Mouse (Mus musculus) T-helper 2 cell (primary cell): ENCODE data around the gene Syt5.
"Not testable (repeated sequence)": the region's sequence is repeated elsewhere in the genome, so short reads cannot be mapped to it uniquely, and the experiment has no call there.

Source experiments
- in situ Hi-C: fragments of 300-600 bp; cut with MboI, MseI; formaldehyde crosslinking; loops from one replicate; pipeline ENCODE4 v1.15.1; 2025; ENCODE audit warnings: high pct_unique_total_duplicates

Gene Syt5

DNA sequence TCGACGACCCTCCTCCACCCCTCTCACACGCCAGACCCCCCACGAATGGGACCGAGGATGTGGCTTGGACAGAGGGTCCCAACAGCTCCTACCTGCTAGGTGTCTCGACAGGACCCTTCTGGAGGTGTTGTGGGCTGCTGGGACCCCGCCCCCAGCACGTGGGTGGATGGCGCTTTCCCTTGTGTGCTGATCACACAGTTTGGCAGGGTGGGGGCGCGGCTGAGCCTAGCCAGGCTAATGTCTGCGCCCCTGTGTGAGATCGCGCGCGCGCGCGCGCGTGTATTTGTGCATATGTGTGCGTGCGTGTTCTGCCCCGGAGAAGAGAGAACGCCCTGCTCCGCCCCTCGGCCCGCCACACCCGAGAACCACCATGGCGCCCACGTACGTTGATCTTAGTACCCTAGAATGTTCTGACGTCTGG, at the start of gene Syt5:
Syt5 (minus strand) TSS at position 321 of the 421 bp plus-strand sequence.
- in situ Hi-C loops: no loop called here

DNA sequence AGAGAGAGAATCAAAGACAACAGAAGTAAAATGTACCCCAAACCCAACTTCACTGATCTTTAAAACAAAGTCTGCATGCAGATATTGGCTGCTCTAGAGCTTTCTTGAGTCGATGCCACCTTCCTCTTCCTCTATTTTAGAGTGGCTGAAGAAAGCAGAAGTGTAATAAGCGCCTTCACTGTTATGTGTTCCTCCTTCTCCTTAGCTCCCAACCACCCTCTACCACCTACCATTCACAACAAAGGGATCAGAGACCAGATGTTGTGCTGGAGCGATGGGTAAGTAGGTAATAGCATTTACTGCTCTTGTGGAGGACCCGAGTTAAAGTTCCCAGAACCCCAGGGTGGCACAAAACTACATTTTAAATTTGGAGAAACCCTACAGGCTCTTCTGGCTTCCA, 49.7 kb upstream of the Syt5 start:
- in situ Hi-C loops: not testable (repeated sequence)

DNA sequence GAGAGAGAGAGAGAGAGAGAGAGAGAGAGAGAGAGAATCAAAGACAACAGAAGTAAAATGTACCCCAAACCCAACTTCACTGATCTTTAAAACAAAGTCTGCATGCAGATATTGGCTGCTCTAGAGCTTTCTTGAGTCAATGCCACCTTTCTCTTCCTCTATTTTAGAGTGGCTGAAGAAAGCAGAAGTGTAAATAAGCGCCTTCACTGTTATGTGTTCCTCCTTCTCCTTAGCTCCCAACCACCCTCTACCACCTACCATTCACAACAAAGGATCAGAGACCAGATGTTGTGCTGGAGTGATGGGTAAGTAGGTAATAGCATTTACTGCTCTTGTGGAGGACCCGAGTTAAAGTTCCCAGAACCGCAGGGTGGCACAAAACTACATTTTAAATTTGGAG, 34.1 kb upstream of the Syt5 start:
- in situ Hi-C loops: not testable (repeated sequence)

DNA sequence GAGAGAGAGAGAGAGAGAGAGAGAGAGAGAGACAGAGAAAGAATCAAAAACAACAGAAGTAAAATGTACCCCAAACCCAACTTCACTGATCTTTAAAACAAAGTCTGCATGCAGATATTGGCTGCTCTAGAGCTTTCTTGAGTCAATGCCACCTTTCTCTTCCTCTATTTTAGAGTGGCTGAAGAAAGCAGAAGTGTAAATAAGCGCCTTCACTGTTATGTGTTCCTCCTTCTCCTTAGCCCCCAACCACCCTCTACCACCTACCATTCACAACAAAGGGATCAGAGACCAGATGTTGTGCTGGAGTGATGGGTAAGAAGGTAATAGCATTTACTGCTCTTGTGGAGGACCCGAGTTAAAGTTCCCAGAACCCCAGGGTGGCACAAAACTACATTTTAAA, 25.0 kb upstream of the Syt5 start:
- in situ Hi-C loops: not testable (repeated sequence)

DNA sequence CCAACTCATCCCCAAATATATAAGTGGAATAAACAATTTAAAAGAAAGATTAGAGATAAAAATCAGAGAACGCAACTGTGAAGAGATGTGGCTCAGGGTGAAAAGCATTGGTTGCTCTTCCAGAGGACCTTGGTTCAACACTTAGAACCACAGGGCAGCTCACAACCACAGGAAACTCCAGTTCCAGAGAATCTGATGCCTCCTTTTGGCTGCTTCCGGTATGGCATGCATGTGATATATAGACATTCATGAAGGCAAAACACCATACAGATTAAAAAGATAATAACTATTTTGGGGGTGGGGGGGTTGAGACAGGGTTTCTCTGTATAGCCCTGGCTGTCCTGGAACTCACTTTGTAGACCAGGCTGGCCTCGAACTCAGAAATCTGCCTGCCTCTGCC, 15.3 kb upstream of the Syt5 start:
- in situ Hi-C loops: no loop called here

DNA sequence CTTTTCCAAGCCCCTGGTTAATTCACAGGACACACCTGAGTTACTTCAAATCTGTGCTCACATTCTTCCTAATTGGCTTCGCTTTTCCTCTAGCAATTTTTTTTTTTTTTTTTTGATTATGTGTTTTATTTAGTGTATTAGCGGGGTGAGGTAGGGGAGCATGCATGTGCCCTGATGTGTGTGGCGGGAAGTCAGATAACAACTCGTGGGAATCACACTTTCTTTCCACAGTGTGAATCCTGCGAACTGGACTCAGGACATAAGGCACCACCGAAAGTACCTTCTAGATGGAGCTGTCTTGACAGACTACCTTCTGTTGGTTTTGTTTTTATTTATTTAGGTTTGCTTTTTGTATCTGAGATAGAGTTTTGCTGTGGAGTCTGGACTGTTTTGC, 9.8 kb upstream of the Syt5 start:
- in situ Hi-C loops: no loop called here

DNA sequence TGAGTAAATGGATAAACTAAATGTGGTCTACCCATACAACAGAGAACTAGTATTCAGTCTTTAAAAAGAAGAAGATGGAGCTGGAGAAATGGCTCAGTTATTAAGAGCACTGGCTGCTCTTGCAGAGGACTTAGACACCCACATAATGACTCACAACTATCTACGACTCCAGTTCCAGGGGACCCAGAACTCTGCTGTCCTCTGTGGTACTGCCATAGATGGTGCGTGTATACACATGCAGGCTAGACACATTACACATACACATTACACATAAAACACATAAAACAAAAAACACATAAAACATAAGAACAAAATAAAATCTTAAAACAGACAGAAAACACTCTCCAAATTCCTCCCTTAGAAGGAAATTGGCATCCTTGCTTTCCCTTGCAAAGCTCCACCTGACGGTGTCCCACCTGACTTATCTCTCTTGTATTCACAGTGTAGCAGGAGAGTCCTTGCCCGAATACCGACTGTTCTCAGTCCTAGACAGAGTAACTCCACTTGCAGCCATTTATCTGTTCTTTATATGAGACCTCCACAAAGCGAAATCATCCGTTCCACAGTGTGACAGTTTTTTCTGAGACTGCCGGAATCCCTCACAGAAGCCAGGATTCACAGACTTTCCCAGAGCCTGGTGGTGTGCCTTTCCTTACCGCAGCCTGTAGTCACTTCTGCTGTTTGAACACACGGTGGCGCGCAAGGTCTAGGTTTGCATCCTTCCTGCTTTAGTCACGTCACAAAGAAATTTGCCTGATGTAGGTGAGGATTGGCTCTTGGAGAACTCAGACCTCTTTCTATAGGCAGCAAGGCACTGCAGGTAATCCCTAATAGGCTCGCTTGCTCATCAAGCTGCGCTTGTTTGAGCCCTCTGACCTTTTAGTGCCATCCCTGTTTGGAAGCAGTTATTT, 9.2 kb upstream of the Syt5 start:
- in situ Hi-C loops: no loop called here

DNA sequence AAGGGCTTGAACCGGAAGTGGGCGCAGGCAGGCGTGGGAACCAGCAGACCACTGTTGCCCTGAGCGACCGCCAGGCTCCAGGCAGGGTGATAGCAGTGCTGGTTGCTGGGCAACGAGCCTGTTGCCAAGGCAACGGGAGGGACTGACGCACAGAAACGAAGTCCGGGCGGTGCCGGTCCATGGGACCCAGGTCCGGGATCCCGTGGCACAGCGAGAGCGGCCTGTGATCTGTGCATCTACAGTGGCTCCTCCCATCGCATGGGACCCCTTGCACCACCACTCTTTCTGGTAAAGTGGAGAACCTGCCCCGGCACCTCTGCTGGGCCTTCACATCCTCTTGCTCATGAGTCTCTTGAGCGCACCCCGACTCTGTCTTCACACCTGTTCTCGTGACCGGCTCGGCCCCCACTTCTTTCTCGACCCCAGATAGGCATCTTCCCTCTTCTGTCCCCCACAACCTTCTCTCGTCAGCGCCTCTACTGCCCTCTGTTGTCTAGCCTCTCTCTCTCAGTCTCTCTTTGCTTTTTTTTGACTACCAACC, 680 bp downstream of the Syt5 start:
- in situ Hi-C loops: no loop called here

DNA sequence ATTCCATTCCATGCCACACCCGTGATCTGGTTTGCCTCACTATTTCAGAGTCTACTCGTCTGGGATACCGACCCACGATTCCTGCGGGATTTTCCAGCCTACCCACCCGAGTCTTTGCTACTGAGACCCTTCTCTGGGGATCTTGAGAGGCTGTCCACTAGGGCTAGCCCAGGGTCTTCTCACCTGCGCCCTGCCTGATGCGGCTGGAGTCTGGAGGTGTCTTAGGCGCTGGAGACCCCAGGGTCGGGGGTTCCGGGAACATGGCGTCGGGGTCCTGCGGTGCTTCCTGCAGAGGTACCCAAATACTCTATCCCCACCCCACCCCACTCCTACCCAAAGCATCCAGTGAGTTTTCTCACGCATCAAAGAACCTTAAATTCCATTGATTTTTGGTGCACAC, 1.3 kb downstream of the Syt5 start:
- in situ Hi-C loops: no loop called here

DNA sequence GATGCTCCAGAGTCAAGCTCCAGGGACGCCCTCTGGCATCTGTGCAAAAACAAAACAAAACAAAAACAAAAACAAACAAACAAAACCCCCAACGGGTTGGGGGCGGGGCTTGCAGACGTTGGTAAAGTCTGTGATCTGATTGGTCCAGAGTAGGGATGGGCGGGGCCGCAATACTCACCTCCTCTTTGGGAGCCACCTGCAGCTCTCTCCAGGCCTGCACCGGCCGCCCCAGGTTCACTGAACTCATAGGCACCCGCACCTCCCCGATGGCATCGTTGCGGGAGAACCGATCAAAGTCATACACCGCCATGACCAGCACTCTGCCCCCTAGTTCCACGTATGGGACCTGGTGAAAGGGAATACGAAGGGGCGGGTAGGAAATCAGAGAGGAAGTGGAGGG, 5.3 kb downstream of the Syt5 start:
- in situ Hi-C loops: no loop called here

DNA sequence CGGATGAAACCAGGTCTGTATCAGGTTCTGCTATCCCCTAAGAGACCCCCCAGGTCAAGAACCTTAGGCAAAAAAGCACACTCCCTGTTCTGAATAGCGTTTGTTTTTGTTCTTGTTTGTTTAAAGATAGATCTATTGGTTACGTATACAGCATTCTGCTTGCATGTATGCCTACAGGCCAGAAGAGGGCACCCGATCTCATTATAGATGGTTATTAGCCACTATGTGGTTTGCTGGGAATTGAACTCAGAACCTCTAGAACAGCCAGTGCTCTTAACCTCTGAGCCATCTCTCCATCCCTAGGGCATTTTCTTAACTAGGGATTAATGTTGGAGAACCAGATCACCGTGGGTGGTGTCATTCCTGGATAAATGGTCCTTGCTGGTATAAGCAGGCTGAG, 6.0 kb downstream of the Syt5 start:
- in situ Hi-C loops: no loop called here

DNA sequence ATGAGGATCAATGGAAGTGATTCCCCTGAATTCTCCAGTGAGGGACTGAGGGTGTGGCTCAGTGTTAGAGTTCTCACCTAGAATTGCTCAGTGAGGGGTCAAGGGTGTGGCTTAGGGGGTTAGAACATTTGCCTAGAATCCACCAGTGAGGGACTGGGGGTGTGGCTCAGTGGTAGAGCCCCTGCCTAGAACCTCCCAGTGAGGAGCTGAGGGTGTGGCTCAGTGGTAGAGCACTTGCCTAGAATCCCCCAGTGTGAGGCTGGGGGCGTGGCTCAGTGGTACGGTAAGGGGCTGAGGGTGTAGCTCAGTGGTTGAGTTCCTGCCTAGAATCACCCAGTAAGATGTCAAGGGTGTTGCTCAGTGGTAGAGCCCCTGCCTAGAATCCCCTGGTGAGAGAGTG, 8.3 kb downstream of the Syt5 start:
- in situ Hi-C loops: no loop called here

DNA sequence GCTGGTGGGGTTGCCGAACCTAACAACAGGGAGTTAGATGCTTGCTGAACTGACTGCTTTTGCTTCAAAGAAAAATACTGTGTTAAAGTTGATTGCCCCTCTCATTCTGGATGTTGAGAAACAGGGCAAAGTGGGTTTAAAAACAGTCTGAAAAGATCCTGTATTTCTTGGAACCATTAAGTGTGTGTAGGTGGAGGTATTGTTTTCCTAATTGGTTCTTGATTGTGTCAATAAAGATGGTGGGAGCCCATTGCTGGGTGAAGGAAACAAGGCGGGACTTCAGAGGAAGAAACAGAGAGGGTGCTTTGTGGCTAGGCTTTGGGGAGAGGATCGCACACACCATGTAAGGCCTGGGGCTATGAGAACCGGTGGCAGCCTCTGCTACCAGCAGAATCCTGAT, 10.2 kb downstream of the Syt5 start:
- in situ Hi-C loops: no loop called here

DNA sequence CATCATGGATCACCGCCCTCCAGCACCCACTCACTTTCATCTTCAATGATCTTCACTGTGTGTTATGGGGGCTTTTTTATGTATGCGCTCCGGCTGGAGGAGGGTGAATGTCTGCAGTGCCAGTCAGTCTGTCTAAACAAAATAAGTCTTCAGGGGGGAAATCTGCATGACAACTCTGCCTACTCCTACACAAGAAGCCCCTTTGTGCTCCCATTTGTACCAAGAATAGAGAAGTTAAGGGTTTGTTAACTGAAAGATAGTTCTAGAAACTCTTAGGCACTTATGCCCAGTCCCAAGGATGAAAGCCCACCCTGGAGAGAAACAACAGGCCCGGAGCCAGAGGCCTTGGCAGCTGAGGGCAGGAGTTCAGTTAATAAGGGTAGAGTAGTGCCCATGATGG, 11.0 kb downstream of the Syt5 start:
- in situ Hi-C loops: no loop called here

DNA sequence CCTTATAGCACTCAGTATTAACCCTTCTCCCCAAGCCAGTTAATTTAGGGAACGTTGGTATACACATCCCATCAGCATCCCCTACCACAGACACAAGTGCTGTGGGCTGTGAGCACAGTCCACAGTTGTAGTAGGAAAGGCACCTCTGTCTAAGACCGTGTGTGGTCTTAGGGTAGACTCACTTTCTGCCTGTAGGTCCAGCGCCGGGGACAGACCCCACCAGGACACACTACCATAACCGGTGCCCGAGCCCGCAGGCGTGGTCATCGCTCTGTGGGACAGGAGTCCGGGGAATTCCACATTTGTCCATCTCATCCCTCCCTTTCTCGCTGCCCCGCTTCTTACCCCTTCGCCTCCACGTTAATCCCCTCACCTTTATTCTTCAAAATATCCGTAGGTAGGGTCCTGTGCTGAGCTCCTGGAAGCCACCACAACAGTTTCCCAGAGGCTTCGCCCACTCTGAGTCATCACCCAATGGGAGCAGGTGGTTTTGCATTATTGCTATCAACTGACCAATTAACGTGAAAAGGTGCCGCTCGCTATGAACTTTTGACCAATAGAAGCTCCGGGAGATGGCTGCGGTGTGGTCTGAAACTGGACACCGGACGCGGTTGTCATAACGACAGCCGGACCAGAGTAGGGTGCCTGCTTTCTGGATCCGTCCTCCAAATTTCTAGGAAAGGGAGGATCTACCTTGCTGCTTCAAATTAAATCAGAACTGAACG, 15.2 kb downstream of the Syt5 start, which contains the start of gene Dnaaf3:
Dnaaf3 (minus strand) TSS at position 449 of the 725 bp plus-strand sequence.
- in situ Hi-C loops: no loop called here

DNA sequence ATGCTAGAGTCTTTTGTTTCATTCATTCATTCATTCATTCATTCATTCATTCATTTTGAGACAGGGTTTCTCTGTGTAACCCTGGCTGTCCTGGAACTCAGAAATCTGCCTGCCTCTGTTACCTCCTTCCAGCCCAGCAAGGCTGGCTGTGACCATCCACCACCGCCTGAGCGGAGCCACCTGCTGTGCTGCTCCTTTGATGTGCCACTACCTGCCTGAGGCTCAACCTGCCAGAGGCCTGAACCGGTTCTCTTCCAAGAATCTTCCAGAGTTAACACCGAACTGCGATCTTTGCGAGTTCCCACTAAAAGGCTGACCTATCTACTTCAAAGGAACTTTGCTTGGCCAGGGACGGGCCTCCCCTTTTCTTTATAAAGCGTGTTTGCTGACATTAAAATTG, 17.2 kb downstream of the Syt5 start:
- in situ Hi-C loops: not testable (repeated sequence)

DNA sequence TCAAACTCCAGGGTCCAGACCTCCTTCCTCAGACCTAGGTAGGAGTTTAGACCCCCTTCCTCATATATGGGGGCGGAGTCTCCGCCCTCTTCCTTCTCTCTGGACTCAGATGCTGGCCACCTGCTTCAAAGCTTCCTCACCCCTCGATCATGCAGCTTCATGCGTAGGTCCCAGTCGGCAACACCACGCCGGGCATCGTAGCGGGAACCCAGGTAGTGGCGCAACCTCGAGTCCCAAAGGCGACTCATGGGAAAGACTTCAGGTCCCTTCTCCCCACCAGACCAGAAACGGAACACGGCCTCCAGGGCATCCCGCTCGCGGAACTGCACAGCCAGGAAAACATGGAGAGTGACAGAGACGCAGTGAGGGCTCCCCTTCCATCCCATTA, 20.0 kb downstream of the Syt5 start:
- in situ Hi-C loops: loop anchor here (10.0 kb wide), 1 partner anchor 402 kb away; no protein-coding TSS in a partner anchor

DNA sequence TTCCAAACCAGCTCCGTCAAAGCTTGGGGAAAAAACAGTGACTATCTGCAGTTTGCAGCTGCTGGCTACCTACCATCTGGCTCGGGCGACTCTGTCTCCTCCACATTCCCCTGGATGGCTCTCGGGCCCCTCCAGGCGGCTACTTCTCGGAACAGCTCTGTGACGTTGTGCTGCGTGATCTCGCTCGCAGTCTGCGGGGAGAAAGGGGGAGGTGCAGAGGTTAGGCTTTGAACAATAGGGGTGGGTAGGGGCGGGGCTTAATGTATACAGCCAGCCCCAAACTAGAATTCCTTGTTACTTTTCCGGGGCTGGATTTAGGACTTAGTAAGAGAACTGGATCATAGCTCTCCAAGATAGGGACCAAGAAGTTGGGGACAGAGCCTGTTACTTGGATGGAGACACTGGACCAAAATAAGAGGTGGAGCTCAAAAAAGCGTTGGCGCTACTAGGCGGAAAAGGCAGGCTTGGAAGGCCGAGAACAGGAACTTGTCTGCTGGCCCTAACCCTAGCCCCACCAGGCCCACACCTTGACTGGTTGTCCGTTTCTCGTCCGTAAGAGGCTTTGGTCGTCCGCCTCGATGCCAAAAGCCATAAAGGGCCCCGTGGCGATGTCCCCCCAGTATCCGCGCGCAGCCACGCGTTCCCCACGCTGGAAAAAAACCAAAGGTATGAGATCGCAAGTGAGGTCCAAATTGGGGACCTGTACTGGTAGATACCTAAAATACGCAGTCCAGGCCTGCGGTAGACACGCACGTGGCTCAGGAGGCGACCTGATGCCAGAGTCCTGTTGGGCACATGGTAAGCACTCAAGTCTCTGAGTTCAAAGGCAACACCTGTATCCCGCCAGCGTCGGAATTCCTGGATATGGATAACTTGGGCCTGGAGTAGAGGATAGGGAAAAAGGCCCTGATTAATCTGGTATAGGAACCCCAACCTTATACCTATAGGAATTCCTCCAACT, 20.7 kb downstream of the Syt5 start:
- in situ Hi-C loops: loop anchor here (10.0 kb wide), 1 partner anchor 402 kb away; no protein-coding TSS in a partner anchor

DNA sequence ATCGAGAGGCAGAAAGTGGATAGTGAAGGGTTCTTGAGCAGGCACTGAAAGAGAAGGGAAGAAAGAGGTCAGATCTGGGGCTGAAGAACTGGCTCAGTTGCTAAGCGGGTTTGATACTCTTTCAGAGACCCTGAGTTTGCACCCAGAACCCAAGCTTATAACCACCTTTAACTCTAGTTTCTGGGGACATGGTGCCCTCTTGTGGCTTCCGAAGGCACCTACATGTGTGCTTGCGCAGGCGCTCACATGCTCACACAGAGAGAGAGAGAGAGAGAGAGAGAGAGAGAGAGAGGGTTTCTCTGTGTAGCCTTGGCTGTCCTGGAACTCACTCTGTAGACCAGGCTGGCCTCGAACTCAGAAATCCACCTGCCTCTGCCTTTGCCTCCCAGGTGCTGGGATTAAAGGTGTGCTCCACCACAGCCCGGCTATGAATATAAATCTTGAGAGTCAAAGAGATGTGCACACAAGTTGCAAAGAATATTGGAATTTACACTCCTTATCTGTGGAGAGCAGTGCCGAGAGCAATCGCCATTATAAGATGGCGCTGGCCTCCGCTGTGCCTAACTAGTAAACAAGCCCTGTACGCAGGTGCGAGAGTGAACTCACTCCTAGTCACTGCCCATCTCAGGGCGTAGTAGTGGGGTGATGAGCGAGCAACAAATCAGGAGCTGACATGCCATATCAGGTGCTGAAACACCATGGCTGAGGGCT, 23.0 kb downstream of the Syt5 start, which contains the start of gene Tnni3:
Tnni3 (minus strand) TSS at position 18 of the 711 bp plus-strand sequence.
- in situ Hi-C loops: loop anchor here (5.0 to 10.0 kb wide), 3 partner anchors 92 to 400 kb away; no protein-coding TSS in a partner anchor
